Mouse (Mus musculus) gastrocnemius, postnatal 4 days (tissue): ENCODE data around the gene Aspdh. TPM values are rescaled to one million over a fixed set of nuclear protein-coding genes. Genes with fewer than 3 reads are reported as not detected.

Experiments used
- DNase-seq, 2 experiments: peaks; one replicate each; pipeline ENCODE4 v3.0.0; 2021 to 2022; ENCODE audit warnings: low spot score in 2 of 2, mixed read lengths in 2 of 2
- total RNA-seq, 2 experiments: library from RNA; stranded (reverse); gene quantifications; 2 replicates each; pipeline ENCODE4 v1.2.3; 2021

The Aspdh gene
- total RNA-seq, 2 experiments from 2014 or later, result not detected

DNA sequence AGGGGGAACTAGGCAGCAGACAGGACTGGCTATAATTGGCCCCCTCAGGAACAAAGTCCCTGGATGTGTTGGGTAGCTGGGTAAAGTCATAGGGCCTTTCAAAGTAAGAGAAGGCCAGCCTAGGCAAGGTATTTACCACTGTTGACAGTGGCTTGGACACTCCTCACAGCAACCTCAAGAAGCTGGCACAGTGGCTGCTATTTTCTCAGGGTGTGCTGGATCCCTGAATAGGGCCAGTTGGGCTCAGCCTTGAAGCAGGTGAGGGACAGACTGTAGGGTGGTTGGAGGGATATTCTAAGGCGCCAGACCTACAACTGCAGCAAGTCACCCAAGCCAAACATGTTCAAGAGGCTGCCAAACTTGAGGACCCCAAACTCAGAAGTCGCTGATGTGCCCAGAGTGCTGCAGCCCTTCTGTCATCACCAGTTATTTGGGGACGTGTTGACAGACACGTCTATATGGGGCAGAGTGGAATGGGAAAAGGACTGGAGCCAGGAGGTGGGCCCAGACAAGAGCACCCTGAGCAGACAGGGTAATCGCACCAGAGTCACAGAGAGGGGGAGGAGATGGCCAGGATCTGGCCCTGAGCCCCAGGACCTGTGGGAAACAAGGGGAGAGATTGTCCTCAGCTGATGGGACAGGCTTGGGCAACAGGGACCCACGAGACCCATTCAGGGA, 6.8 kb downstream of the Aspdh start:
- DNase-seq, result no peak

GRCm38 (mm10) chr7:44472558-44472885, 7.3 kb downstream of the Aspdh start:
- DNase-seq, result no peak

GRCm38 (mm10) chr7:44472961-44473646, 7.9 kb downstream of the Aspdh start:
- peak; percentile 34 to 53 for DNase-seq

DNA sequence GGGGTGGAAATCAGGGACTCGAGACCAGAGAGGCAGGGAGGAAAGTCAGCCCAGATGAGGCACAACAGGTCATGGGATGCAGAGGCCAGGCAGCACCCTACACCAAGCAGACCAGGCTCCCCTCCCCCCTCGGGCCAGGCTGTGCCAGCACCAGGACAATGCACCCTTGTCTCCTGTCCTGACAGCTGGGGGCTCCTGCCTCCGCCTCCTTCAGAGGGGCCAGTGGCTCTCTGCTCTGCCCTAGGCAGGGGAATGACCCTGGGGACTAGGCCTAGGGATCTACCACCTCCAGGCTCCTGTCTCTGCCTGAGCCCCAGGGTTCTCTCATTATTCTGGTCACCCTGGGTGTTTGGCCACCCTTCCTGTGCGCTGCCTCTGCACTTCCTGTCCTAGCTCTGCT, 9.2 kb downstream of the Aspdh start:
- DNase-seq, result peak; percentile 46 to 68

DNA sequence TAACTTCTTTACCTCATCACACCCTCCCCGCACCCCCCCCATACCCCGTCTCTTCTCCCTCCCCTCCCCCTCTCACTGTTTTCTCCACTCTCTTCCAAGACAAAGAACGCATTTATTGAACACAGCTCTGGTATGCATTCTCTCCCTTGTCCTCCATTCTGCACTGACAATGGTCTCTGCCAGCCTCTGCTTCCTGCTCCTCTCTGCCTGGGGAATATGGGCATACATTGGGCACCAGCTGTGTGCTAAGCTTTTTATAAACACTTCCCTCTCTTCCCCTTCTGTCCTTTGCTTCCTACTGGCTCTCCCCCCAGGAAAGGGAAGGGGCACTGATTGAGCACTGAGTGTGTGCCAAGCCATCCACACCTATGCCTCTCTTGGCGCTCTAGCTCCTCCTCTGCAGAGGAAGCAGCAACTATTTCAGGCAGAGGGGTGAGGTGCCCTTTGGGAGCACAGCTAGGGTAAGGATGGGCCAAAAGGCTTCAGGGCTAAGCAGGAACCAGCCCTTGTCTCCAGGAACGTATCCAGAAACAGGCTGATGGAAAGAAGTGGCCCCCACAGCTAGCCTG, 9.9 kb downstream of the Aspdh start:
- DNase-seq, result no peak

DNA sequence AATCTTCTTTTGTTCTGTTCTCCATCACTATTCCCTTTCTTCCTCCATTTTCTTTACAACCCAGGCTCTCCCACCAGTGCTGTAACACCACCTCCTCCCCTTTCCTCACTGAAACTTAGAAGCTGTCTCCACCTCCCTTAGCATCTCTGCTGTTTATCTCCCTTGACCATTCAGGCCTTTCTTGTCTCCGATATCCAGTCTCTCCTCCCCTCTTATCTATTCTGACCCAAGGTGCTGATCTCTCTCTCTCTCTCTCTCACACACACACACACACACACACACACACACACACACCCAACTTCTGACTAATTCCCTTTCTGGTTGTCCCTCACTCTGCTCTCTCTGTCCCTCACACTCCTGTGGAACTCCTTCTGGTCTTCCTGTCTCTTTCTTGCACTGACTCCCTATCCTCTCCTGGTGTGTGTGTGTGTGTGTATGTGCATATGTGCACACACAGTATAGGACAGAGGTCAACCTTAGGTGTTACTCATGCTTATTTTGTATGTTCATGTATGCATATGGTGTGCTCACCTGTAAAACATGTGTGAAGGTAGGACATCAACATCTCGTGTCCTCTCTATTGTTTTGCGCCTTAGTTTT, 17.7 kb downstream of the Aspdh start:
- DNase-seq, result no peak

DNA sequence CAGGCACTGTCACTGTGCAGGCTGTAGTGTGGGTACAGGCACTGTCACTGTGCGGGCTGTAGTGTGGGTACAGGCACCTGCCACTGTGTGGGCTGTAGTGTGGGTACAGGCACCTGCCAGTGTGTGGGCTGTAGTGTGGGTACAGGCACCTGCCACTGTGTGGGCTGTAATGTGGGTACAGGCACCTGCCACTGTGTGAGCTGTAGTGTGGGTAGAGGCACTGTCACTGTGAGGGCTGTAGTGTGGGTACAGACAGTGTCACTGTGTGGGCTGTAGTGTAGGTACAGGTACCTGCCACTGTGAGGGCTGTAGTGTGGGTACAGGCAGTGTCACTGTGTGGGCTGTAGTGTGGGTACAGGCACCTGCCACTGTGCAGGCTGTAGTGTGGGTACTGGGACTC, 18.9 kb downstream of the Aspdh start:
- DNase-seq, result no peak

GRCm38 (mm10) chr7:44484841-44485571, 19.8 kb downstream of the Aspdh start:
- DNase-seq, result peak in 1 of 2 experiments; percentile 67

- peak in 1 of 2 experiments; percentile 12 for DNase-seq
These were observed 20.5 kb downstream of the Aspdh start for GRCm38 (mm10) chr7:44485572-44486195.

- no peak for DNase-seq
These were observed 21.9 kb downstream of the Aspdh start for GRCm38 (mm10) chr7:44486927-44487575.

DNA sequence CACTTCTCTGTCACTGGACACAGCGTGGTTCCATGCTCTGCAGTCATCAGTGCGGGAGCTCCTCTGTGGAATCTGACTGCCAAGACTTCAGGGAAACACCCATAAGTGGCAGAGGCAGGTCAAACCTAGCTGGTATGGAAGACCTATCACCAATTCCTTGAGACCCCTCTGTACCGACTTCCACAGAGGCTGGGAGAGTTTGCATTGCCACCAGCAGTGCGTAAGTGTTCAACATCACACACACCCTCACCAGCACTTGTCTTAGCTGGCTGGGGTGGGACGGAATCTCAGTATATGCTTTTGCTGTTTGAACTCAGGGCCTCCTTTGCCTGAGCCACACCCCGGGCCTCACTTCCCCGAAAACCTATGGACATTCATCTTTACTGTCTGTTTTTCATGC, 22.7 kb downstream of the Aspdh start:
- no peak for DNase-seq

- no peak for DNase-seq
These were observed 23.4 kb downstream of the Aspdh start for GRCm38 (mm10) chr7:44488545-44488944.

DNA sequence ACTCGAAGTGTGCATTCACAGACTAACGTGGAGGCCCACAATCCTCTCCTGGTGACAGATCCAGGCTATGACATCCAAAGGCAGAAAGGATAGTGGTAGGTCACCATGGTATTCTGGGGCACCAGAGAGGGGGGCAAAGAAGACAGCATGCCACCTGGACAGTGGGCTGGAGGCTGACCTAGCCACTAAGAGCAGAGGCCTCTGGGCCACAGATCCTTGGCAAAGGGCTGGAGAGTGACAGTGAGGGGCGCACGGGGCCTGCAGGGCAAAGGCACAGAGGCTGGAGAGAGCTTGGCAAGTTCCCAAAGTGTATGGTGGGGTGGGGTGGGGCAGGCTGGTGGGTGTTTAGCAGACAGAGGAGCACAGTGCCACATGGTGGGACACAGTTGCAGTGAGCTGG, 25.1 kb downstream of the Aspdh start:
- DNase-seq, result no peak

- DNase-seq, result no peak
These were observed 26.2 kb downstream of the Aspdh start for GRCm38 (mm10) chr7:44491391-44491790.

DNA sequence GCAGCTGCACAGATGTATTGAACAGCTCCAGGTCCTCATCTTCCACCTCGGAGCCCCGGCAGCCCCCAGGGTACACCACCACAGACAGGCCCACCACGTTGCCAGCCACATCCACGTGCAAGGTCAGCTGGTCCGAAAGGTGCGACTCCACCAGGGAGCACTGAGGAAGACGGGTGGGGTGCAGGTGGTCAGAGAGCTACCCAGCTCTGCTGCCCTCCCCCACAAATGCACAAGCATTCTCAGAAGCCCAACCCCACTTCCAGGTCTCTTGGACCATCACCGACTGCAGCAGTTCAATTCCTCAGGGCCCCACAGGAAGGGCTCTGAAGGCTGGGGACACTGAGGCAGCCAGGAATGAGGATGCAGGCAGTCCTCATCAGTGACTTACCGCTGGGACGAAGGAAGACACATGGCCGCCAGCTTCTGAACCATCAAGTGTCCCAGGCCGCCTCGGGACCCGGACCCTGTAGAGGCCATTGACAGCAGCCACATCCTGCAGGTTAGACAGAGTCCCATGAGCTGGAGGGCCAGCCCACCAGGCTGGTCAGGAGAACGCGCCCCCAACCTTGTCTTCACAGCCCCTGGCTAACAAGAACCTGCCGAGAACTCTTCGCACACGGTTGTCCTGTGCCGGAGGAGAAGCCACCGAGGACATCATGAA, 27.1 kb downstream of the Aspdh start:
- no peak for DNase-seq

DNA sequence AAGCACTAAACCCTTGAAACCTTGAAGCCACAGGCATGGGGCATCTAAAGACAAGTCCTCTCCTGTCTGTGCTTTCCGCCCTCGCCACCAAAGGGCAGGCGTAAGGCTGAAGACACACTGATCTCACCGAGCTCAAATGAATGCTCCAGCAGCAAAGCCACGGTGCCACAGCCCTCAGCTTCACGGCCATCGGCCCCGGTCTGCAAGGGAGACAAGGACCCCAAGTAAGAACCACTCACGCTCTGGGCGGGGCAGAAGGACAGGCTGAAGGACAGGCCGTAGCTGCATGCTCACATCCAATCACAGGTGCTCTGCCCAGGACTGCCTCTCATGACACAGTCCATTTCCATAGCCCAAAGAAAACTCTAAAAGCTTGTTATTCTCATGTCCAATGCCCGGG, 29.5 kb downstream of the Aspdh start:
- no peak for DNase-seq

DNA sequence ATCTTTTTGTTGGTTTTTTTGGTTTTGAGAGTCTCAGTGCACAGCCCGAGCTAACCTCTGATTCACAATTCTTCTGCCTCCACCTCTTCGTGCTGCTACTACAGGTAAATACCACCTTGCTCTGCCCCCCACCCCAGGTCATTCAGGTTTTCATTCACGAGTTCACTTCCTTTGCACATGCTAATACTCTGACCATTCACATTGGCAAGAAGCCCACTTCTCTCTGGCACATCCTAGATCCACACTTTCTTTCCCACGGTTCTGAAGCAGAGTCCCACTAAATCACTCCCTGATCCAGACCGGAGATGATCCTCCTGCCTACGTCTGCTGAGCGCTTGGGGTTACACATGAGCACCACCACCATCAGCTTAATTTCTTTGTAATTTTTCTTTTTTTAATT, 29.9 kb downstream of the Aspdh start:
- DNase-seq, result no peak

GRCm38 (mm10) chr7:44495992-44496770, 31.0 kb downstream of the Aspdh start, which contains the start of the genes Emc10 and Fam71e1:
TSS of gene Emc10 (minus strand) at chr7:44496529.
TSS of gene Fam71e1 (plus strand) at chr7:44496581.
- peak; percentile 96 for DNase-seq

DNA sequence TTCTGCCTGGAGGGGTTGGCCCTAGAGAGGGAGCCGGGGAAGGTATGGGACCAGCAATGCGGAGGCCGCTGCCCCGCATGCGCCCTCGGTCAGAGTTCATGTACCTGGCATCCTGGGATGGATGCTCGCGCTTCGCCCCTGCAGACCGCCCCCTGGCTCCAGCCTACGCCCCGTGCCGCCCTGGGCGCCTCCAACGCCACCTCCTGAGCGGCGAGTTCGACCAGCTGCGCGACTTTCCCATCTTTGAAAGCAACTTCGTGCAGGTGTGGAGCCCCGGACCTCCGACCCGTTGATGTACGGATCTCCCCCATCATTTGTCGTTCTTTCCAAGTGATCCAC, 31.5 kb downstream of the Aspdh start:
- no peak for DNase-seq
